Mouse (Mus musculus) sigmoid colon, adult 10 weeks (tissue): Measurements from ENCODE around the gene Pax7. TPM values are rescaled to one million over a fixed set of nuclear protein-coding genes. Genes with fewer than 3 reads are reported as not detected.

Source experiments
- polyA plus RNA-seq: library from polyadenylated mRNA; stranded (reverse); fragments of 350-450 nt; fragmentation: Illumina TruSeq; extraction: RNeasy Lipid Tissue Mini Kit (QIAGEN cat#74804); gene quantifications from one replicate; pipeline ENCODE4 v1.2.3, GENCODE M21; 2014; ENCODE audit warnings: low read depth, low replicate concordance

The Pax7 gene
- polyA plus RNA-seq: not detected

DNA sequence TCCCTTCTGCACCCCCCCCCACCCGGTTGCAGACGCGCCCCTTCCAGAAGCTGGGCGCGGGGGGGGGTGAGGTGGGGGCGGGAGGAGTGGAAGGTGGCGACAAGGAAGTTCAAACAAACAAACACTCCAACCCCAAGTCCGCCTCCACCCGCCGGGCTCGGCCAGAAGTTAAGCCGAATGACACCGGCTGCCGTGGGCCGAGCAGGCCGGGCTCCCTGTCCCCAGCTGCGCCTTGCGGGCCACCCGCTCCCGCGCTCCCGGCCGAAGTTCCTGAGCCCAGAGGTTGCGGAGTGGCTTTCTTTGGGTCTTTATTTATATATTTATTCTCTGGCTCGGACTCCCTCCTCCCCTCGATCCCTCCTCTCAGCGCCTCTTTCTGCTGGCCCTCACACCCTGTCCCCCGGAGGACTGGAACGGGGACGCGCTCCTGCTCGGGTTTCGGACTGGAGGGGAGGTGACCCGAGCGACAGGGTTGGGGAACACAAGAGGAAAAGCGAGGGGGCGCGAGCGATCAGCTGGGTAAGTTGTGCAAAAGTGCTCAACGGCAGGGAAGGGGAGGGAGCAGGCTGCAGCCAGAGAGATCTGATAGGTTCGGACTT, at the start of gene Pax7:
TSS of gene Pax7 (minus strand) at position 493 of the 599 bp plus-strand sequence.

Other genes starting within 250 kb of the Pax7 start
- not detected for gene Gm21969, start 230.3 kb downstream of the Pax7 start, polyA plus RNA-seq
- gene Aldh4a1, start 210.7 kb downstream of the Pax7 start, polyA plus RNA-seq: 2.1 TPM
- gene Tas1r2, start 180.0 kb downstream of the Pax7 start, polyA plus RNA-seq: not detected
- gene Klhdc7a, start 134.5 kb upstream of the Pax7 start, polyA plus RNA-seq: 2.8 TPM